Mouse (Mus musculus) stomach, postnatal 0 days (tissue): ENCODE data around the gene Igf2. TPM values are rescaled to one million over a fixed set of nuclear protein-coding genes. Genes with fewer than 3 reads are reported as not detected.

Source experiments
- ATAC-seq: fragments of 200-750 bp; cut with Nextera tagmentation; 2 replicates; pipeline ENCODE4 v1.8.0; 2017; ENCODE audit not compliant: low FRiP score, low TSS enrichment
- DNase-seq: peaks from one replicate; pipeline ENCODE4 v3.0.0-alpha.2; 2016; ENCODE audit warnings: low spot score
- H3K27ac ChIP-seq: fragments of 300-500 bp; sonication (generic); replicated peaks from 2 replicates; pipeline ENCODE4 v1.5.1; 2014; ENCODE audit warnings: mild to moderate bottlenecking, control low read depth
- H3K27me3 ChIP-seq: fragments of 300-500 bp; sonication (generic); 2 replicates; pipeline ENCODE4 v1.6.1; 2014; ENCODE audit warnings: low read length; ENCODE audit not compliant: control insufficient read depth, insufficient read depth
- H3K36me3 ChIP-seq: fragments of 300-500 bp; sonication (generic); 2 replicates; pipeline ENCODE4 v1.6.1; 2014; ENCODE audit warnings: low read length, mixed read lengths; ENCODE audit not compliant: control insufficient read depth, insufficient read depth
- H3K4me1 ChIP-seq: fragments of 300-500 bp; sonication (generic); replicated peaks from 2 replicates; pipeline ENCODE4 v1.6.1; 2014; ENCODE audit warnings: antibody characterized with exemption; ENCODE audit not compliant: control insufficient read depth, insufficient read depth
- H3K4me2 ChIP-seq: fragments of 300-500 bp; sonication (generic); replicated peaks from 2 replicates; pipeline ENCODE4 v1.6.1; 2014; ENCODE audit warnings: low read depth, mild to moderate bottlenecking, control low read depth, moderate library complexity
- H3K4me3 ChIP-seq: fragments of 300-500 bp; sonication (generic); 2 replicates; pipeline ENCODE4 v1.5.1; 2014; ENCODE audit warnings: low read depth, low read length, control low read depth
- H3K9ac ChIP-seq: fragments of 300-500 bp; sonication (generic); 2 replicates; pipeline ENCODE4 v1.6.1; 2014; ENCODE audit warnings: mild to moderate bottlenecking, low read length, control low read depth, mixed read lengths
- H3K9me3 ChIP-seq: fragments of 300-500 bp; sonication (generic); 2 replicates; pipeline ENCODE4 v1.6.1; 2016; ENCODE audit warnings: low read length; ENCODE audit not compliant: control insufficient read depth
- CTCF ChIP-seq: IDR thresholded peaks from 2 replicates; pipeline ENCODE4 v1.5.1; 2016; ENCODE audit warnings: antibody characterized with exemption, low read depth, mild to moderate bottlenecking, moderate library complexity
- EP300 ChIP-seq: optimal IDR thresholded peaks from 2 replicates; pipeline ENCODE3; 2016; ENCODE audit warnings: antibody characterized with exemption
- WGBS: fragments of 180-500 bp; shearing (Covaris S2); extraction: QIAGEN DNeasy Blood & Tissue Kit; methylation state at CpG from one replicate; pipeline ENCODE4 v1.1.7; 2014; 5-methylcytosine and 5-hydroxymethylcytosine counted together
- polyA plus RNA-seq: library from polyadenylated mRNA; unstranded; fragments of >200 nt; fragmentation: Nextera tagmentation; extraction: Ambion mirVana; gene quantifications from 2 replicates; pipeline ENCODE4 v1.2.1, GENCODE M21; 2015

Igf2 gene
- polyA plus RNA-seq, 1 experiment from 2014 or later, result 390 TPM

- Histone ChIP-seq H3K4me3 (no peak overlapping the region), H3K27me3 (no peaks in the 10 kb centered on the region), H3K4me1 (no peaks in the 10 kb centered on the region), H3K9ac (no peak overlapping the region), H3K36me3 (no peaks in the 10 kb centered on the region), H3K4me2 (no peak overlapping the region), H3K9me3 (no peaks in the 10 kb centered on the region), H3K27ac (no peak overlapping the region)
- TF ChIP-seq CTCF, result no peak
- TF ChIP-seq EP300, result no peak
- ATAC-seq (no peak), DNase-seq (no peak)
- 28% methylated on average over 5 of the region's 5 CpGs for WGBS
Observed at GRCm38 (mm10) chr7:142645045-142645444, 21.6 kb downstream of the Igf2 start.

- Histone ChIP-seq H3K4me1 (0 out of 2 replicates have a peak, but pooled peaks cover 2% of the 10 kb centered on the region), H3K27ac (no peak overlapping the region), H3K4me3 (no peak overlapping the region), H3K9me3 (no peaks in the 10 kb centered on the region), H3K9ac (no peak overlapping the region), H3K36me3 (no peaks in the 10 kb centered on the region), H3K27me3 (no peaks in the 10 kb centered on the region), H3K4me2 (no peak overlapping the region)
- no peak for TF ChIP-seq EP300
- no peak for TF ChIP-seq CTCF
- DNase-seq, result no peak
- ATAC-seq, result no peak
Observed at GRCm38 (mm10) chr7:142636178-142636577, 30.4 kb downstream of the Igf2 start.

- 71% methylated on average over 10 of the region's 10 CpGs for WGBS
- Histone ChIP-seq H3K4me2 (no peak overlapping the region), H3K9me3 (no peaks in the 10 kb centered on the region), H3K27ac (no peak overlapping the region), H3K4me3 (no peak overlapping the region), H3K4me1 (0 out of 2 replicates have a peak, but pooled peaks cover 2% of the 10 kb centered on the region), H3K27me3 (no peaks in the 10 kb centered on the region), H3K9ac (no peak overlapping the region), H3K36me3 (no peaks in the 10 kb centered on the region)
- ATAC-seq, result no peak
- no peak for DNase-seq
- TF ChIP-seq EP300, result no peak
- TF ChIP-seq CTCF, result no peak
Observed at GRCm38 (mm10) chr7:142630691-142631090, 35.9 kb downstream of the Igf2 start.

DNA sequence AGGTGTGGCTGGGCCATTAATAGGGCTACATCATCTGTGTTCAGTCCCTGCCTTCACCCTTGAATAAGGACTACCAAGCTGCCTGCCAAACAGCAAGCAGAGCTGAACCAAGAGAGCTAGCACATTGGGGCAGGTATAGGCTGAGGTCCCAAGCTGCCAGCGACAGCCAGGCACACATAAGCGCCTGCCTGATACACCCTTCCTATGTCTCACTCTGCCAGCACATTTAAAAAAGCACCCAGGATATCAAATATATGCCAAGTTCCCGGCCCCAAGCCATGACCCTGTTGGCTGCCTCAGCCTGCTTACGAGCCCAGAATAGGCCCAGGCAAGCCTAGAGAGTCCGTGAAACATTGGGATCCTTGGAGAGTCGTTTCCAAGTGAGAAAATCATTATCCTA, 36.8 kb downstream of the Igf2 start:
- Histone ChIP-seq H3K27ac (no peak overlapping the region), H3K9me3 (no peaks in the 10 kb centered on the region), H3K4me2 (no peak overlapping the region), H3K4me3 (no peak overlapping the region), H3K36me3 (no peaks in the 10 kb centered on the region), H3K4me1 (0 out of 2 replicates have a peak, but pooled peaks cover 2% of the 10 kb centered on the region), H3K9ac (no peak overlapping the region), H3K27me3 (no peaks in the 10 kb centered on the region)
- no peak for DNase-seq
- ATAC-seq, result no peak
- TF ChIP-seq CTCF (no peak), EP300 (no peak)
- WGBS, result 74% methylated on average over 6 of the region's 6 CpGs

- H3K4me3 ChIP-seq, result no peak overlapping the region
- no peaks in the 10 kb centered on the region for H3K27me3 ChIP-seq
- H3K9ac ChIP-seq, result no peak overlapping the region
- no peaks in the 10 kb centered on the region for H3K36me3 ChIP-seq
- no peak overlapping the region for H3K27ac ChIP-seq
- H3K9me3 ChIP-seq, result no peaks in the 10 kb centered on the region
- no peaks in the 10 kb centered on the region for H3K4me1 ChIP-seq
- ATAC-seq, result no peak
- TF ChIP-seq CTCF (no peak), EP300 (no peak)
- 62% methylated on average over 4 of the region's 4 CpGs for WGBS
- no peak overlapping the region for H3K4me2 ChIP-seq
- no peak for DNase-seq
Observed at GRCm38 (mm10) chr7:142622180-142622579, 44.4 kb downstream of the Igf2 start.

GRCm38 (mm10) chr7:142613077-142613476, 53.5 kb downstream of the Igf2 start:
- H3K4me1 ChIP-seq, result 0 out of 2 replicates have a peak, but pooled peaks cover 2% of the 10 kb centered on the region
- no peak overlapping the region for H3K4me3 ChIP-seq
- H3K27ac ChIP-seq, result no peak overlapping the region
- no peak overlapping the region for H3K4me2 ChIP-seq
- ATAC-seq (no peak), DNase-seq (no peak)
- 74% methylated on average over 2 of the region's 2 CpGs for WGBS
- no peaks in the 10 kb centered on the region for H3K9me3 ChIP-seq
- H3K36me3 ChIP-seq, result no peaks in the 10 kb centered on the region
- H3K9ac ChIP-seq, result no peak overlapping the region
- TF ChIP-seq CTCF (no peak), EP300 (no peak)
- H3K27me3 ChIP-seq, result no peaks in the 10 kb centered on the region
